Mouse (Mus musculus) testis, postnatal 10 days (tissue): ENCODE data around the gene Ajap1.

Experiments used
- DNase-seq: peaks from one replicate; pipeline ENCODE4 v3.0.0; 2021; ENCODE audit warnings: low spot score

Gene Ajap1

GRCm38 (mm10) chr4:153482459-153483338 lies at the start of gene Ajap1:
Gene Ajap1, minus strand, starts transcription at chr4:153482811.
- peak; percentile 51 for DNase-seq

- DNase-seq, result no peak
Measured at GRCm38 (mm10) chr4:153530536-153530935, 47.9 kb upstream of the Ajap1 start.

- DNase-seq, result no peak
Measured at GRCm38 (mm10) chr4:153521601-153522000, 39.0 kb upstream of the Ajap1 start.

- DNase-seq, result no peak
Measured at GRCm38 (mm10) chr4:153519888-153520287, 37.3 kb upstream of the Ajap1 start.

- no peak for DNase-seq
Measured at GRCm38 (mm10) chr4:153519289-153519688, 36.7 kb upstream of the Ajap1 start.

GRCm38 (mm10) chr4:153515786-153516185 lies 33.2 kb upstream of the Ajap1 start:
- DNase-seq, result no peak

- DNase-seq, result no peak
Measured at GRCm38 (mm10) chr4:153514071-153514470, 31.5 kb upstream of the Ajap1 start.

GRCm38 (mm10) chr4:153511530-153511929 lies 28.9 kb upstream of the Ajap1 start:
- DNase-seq, result no peak

GRCm38 (mm10) chr4:153501936-153502335 lies 19.3 kb upstream of the Ajap1 start:
- no peak for DNase-seq

- DNase-seq, result no peak
Measured at GRCm38 (mm10) chr4:153492444-153492843, 9.8 kb upstream of the Ajap1 start.

GRCm38 (mm10) chr4:153489116-153489515 lies 6.5 kb upstream of the Ajap1 start:
- no peak for DNase-seq

- DNase-seq, result no peak
Measured at GRCm38 (mm10) chr4:153485913-153486312, 3.3 kb upstream of the Ajap1 start.

GRCm38 (mm10) chr4:153484392-153484791 lies 1.8 kb upstream of the Ajap1 start:
- peak; percentile 84 for DNase-seq

GRCm38 (mm10) chr4:153481361-153482234 lies 1.0 kb downstream of the Ajap1 start:
- DNase-seq, result no peak

GRCm38 (mm10) chr4:153480551-153481262 lies 1.9 kb downstream of the Ajap1 start:
- peak; percentile 54 for DNase-seq

GRCm38 (mm10) chr4:153479144-153479543 lies 3.5 kb downstream of the Ajap1 start:
- no peak for DNase-seq

- DNase-seq, result peak; percentile 58
Measured at GRCm38 (mm10) chr4:153473480-153474252, 8.9 kb downstream of the Ajap1 start.

- DNase-seq, result no peak
Measured at GRCm38 (mm10) chr4:153469712-153470111, 12.9 kb downstream of the Ajap1 start.

- no peak for DNase-seq
Measured at GRCm38 (mm10) chr4:153459934-153460333, 22.7 kb downstream of the Ajap1 start.

GRCm38 (mm10) chr4:153459503-153459902 lies 23.1 kb downstream of the Ajap1 start:
- no peak for DNase-seq

- DNase-seq, result no peak
Measured at GRCm38 (mm10) chr4:153458821-153459220, 23.8 kb downstream of the Ajap1 start.
